Mouse (Mus musculus) monocyte, adult 59 days (primary cell): ENCODE measurements around the gene Psg16. TPM values are rescaled to one million over a fixed set of nuclear protein-coding genes. Genes with fewer than 3 reads are reported as not detected.

Source experiments
- total RNA-seq, 2 experiments: library from RNA; stranded (reverse); gene quantifications; one replicate each; pipeline ENCODE4 v1.2.4; 2023

The Psg16 gene
- under 1 TPM; 0.15 to 0.18 TPM for total RNA-seq

GRCm38 (mm10) chr7:17073904-17074615 lies at the start of gene Psg16:
Gene Psg16 (plus strand): TSS chr7:17074040.

GRCm38 (mm10) chr7:17027588-17028343 lies 46.1 kb upstream of the Psg16 start, which contains the start of gene Ppp5c:
Gene Ppp5c (minus strand): TSS chr7:17027924.

GRCm38 (mm10) chr7:17062389-17062788 lies 11.5 kb upstream of the Psg16 start, which contains the start of gene Hif3a:
Gene Hif3a (minus strand): TSS chr7:17062427.

GRCm38 (mm10) chr7:17149931-17150330 lies 76.1 kb downstream of the Psg16 start, which contains the start of gene Ceacam3:
Gene Ceacam3 (plus strand): TSS chr7:17150282.

Other genes with a start within 250 kb of the Psg16 start
- gene Prkd2, start 231.1 kb upstream of the Psg16 start, total RNA-seq = 10 to 100 TPM; 17.3 to 19.9 TPM
- under 1 TPM; 0.16 to 0.52 TPM for gene Dact3, start 198.7 kb upstream of the Psg16 start, total RNA-seq
- not detected for gene Gng8, start 182.3 kb upstream of the Psg16 start, total RNA-seq
- gene Ptgir, start 167.6 kb upstream of the Psg16 start, total RNA-seq = 10 to 100 TPM; 43.3 to 46.2 TPM
- 100 to 1,000 TPM; 117 to 133 TPM for gene Calm3, start 149.9 kb upstream of the Psg16 start, total RNA-seq
- under 1 TPM in 1 of 2 experiments, not detected in 1; 0.10 TPM for gene Pnmal2, start 129.4 kb upstream of the Psg16 start, total RNA-seq
- gene Pnmal1, start 114.4 kb upstream of the Psg16 start, total RNA-seq = not detected
- gene Gm42372, start 91.0 kb upstream of the Psg16 start, total RNA-seq = not detected
- not detected for gene Ccdc8, start 81.3 kb upstream of the Psg16 start, total RNA-seq
- 10 to 100 TPM; 76.2 to 77.0 TPM for gene Ppp5c, start 46.1 kb upstream of the Psg16 start, total RNA-seq
- gene Hif3a, start 11.6 kb upstream of the Psg16 start, total RNA-seq = under 1 TPM in 1 of 2 experiments, not detected in 1; 0.24 TPM
- not detected for gene Ceacam3, start 76.2 kb downstream of the Psg16 start, total RNA-seq
- gene Psg29, start 129.4 kb downstream of the Psg16 start, total RNA-seq = not detected